Mouse (Mus musculus): ENCODE data around the gene Pald1.
A peak's percentile ranks its signal among the peaks of the same experiment; 100 is the strongest.

Gene Pald1

GRCm38 (mm10) chr10:61327545-61327944 lies 55.8 kb downstream of the Pald1 start:
- DNase-seq (ENCODE audit: low spot score): no peak

- no peak for DNase-seq (ENCODE audit: low spot score)
These were observed 57.5 kb downstream of the Pald1 start for GRCm38 (mm10) chr10:61325782-61326328.

DNA sequence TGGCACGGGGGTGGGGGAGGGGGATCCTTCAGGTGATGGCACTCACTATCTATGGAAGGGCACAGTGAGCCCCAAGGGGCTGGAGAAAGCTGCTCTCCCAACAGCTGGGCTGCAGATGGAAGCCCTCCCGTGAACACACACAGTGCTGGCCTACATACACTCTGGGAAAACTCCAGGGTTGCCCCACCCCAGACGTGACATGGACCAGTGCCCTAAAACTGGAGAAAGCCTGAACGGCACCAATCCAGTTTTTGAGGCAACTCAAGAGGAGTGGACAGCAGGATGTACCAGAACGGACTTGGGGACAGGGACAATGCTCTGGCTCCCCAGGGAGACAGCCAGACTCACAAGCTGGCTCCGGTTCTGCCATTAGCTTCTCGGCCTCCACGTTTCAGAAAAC lies 58.6 kb downstream of the Pald1 start:
- DNase-seq (ENCODE audit: low spot score): no peak

GRCm38 (mm10) chr10:61318527-61318926 lies 64.8 kb downstream of the Pald1 start:
- DNase-seq (ENCODE audit: low spot score): no peak

GRCm38 (mm10) chr10:61315324-61315880 lies 67.9 kb downstream of the Pald1 start:
- no peak for DNase-seq (ENCODE audit: low spot score)

GRCm38 (mm10) chr10:61313750-61314149 lies 69.6 kb downstream of the Pald1 start:
- DNase-seq (ENCODE audit: low spot score): no peak

DNA sequence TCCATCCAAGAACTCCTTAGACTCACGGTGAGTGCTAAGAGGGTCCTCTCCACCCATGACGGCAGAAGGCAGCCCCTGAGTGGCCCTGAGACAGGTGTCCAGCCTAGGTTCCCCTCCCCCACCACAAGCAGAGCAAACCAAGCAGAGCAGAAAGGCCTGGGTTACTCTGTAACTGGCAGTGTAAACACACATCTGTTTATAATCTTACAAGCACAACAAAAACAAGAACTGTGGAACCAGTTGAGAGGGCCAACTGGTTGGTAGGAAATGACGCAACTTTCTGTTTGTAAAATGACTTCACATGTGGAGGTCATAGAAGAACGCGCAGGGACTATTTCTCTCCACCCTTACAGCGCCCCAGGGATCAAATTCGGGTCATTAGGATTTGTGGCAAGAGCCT lies 70.6 kb downstream of the Pald1 start:
- DNase-seq (ENCODE audit: low spot score): no peak

DNA sequence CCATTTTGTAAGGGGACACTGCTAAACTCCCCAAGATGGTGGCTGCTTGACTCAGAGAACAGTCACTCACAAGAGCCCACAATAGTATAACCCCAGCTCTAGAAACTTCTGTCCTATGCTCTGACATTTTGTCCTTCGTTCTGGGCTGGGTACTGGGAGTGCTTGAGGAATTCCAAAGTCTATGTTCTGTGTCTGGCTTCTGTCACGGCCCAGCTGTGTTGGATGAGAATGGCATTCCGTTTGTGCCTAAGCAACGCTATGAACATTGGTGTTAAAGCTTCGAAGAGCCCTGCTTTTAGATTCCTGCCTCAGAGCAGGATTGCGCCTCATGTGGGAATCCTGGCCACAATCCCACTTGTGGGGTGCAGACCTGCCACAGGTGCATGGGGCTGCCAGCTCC lies 71.2 kb downstream of the Pald1 start:
- no peak for DNase-seq (ENCODE audit: low spot score)

DNA sequence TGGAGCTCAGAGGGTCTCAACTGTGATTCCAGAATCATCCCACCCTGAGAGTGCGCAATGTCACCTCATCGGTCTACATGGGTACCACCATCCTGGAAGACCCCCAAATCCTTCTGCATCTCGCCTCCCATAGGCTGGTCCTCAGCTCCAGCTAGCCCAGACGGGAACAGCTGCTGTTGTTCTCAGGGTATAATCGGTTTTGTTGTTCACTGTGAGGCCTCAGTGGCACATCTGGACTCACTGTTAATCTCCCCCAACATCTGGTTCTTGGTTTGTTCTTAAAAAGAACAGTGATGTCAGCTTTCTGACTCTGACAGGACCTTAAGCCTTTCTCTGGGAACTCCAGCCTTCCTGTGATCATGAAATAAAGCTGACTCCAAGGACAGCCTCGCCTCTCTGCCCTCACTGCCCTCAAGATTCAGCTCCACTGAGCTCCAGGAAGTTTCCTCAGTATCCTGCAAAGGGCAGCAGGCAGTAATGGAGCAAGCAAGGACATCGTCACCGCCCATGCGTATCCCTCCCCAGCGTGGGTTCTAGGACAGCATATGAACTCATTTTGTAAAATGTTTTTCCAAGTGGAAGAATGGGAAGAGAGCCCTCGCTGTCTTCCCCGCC lies 74.5 kb downstream of the Pald1 start:
- DNase-seq (ENCODE audit: low spot score): no peak

GRCm38 (mm10) chr10:61305928-61306590 lies 77.3 kb downstream of the Pald1 start:
- DNase-seq (ENCODE audit: low spot score): no peak

DNA sequence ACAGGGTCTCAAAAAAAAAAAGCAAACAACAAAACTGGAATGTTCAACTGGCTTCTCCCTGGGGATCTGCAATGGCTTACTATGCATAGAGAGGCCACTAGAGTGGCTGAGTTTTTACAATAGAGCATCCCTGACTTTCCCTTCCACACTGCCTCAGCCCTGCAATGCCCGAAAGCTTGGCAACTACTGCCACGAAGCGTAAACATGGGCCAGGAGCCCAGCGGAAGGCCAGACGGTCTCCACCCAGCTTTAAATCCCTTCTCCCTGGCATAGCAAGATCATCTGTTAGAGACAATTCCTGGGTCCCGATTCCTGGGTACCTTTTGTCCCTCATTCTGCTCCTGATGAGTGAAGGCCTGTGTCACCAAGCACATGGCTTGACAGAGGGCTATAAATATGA lies 79.3 kb downstream of the Pald1 start:
- no peak for DNase-seq (ENCODE audit: low spot score)

GRCm38 (mm10) chr10:61300996-61301395 lies 82.3 kb downstream of the Pald1 start:
- no peak for DNase-seq (ENCODE audit: low spot score)

DNA sequence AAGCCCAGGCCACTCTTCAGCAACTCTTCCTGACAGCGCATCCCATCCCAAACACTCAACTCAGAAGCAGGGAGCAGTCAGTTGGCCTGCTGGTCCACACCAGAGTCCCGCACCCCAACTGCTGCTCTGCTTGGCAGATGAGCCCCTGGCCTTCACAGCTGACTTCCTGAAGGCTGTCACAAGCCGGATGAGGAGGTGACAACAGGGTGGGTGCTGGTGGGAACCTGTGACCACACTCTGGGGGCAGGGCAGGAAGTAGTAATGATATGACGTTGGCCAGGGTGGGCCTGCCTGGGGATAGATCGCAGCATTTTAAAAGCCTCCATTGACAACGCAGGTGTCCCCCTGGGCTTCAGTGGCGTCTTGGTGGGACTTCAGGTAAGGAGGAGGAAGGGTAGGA lies 85.9 kb downstream of the Pald1 start, which contains the start of gene Prf1:
Prf1 (plus strand) TSS at position 357 of the 400 bp plus-strand sequence.
- DNase-seq (ENCODE audit: low spot score): no peak

- no peak for DNase-seq (ENCODE audit: low spot score)
These were observed 86.5 kb downstream of the Pald1 start for GRCm38 (mm10) chr10:61296713-61297445.

GRCm38 (mm10) chr10:61294242-61294641 lies 89.1 kb downstream of the Pald1 start:
- DNase-seq (ENCODE audit: low spot score): no peak

DNA sequence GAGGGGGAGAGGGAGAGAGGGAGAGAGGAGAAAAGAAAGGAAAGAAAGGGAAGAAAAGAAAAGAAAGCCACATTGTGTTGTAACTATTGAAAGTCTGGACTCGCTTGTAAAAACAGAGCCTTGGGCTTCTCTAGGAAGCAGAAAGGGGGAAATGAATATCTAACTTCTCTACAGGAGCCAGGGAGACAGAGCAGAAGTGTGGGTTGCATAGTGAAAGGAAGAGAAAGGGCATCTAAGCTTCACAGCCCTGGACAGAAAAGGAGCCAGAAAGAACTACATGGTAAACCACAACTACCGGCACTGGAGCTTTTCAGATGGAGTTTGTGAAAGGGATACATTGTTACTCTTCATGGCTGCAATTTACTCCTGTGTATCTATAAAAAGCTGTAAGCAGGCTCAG lies 92.9 kb downstream of the Pald1 start:
- no peak for DNase-seq (ENCODE audit: low spot score)

DNA sequence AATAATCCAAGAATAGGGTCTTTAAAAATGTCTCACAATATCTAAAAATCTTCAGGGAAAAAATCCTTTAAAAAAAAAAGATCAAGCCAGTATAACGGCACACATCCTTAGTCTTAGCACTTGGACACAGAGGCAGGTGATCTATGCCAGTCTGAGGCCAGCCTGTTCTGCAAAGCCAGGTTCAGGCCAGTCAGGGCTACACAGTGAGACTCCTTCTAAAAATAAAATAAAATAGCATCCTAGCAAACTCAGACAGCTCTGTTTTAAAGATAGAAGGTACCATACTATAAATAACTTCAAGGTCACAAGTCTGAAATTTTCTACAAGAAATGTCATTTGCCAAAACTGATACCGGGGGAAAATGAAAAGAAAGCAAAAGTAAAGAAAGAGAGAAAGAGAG lies 93.3 kb downstream of the Pald1 start:
- DNase-seq (ENCODE audit: low spot score): no peak

DNA sequence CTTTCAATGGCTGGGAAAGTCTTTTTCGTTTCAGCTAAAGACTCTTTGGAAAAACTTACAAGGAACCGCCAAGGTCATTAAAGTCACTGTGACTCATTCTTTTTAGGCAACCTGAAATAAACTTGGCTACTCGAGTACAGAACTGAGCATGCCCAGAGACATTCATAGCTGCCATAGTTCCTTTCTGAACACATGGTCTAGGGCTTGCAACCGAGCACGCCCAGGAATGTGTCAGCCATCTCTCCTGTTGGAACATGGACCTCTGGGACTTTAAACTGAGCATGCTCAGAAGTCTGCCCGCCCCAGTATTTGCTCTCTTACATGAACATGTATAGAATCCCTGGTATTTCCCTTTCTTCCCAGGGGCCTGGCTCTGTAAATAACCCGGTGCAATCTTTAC lies 97.1 kb downstream of the Pald1 start:
- no peak for DNase-seq (ENCODE audit: low spot score)

DNA sequence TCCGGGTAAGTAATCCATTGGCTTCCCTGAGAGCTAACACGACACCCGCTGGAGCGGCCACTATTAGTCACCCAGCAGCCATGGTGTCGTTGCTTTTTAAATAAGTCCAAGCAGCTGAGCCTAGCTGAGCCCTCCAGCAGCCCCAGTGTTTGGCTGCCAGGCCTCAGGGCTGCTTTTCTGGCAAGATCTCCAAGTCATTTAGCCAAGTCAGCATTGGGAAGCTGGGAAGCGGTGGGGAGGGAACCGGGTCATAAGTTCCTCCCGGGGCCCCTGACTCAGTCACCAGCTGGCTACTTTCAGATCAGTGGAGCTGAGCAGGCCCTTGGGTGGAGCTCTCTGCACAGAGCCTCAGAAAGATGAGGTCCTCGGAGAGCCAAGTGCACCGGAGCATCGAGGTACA lies 98.1 kb downstream of the Pald1 start:
- no peak for DNase-seq (ENCODE audit: low spot score)

- no peak for DNase-seq (ENCODE audit: low spot score)
These were observed 99.0 kb downstream of the Pald1 start for GRCm38 (mm10) chr10:61284309-61284708.

- no peak for DNase-seq (ENCODE audit: low spot score)
These were observed 102.2 kb downstream of the Pald1 start for GRCm38 (mm10) chr10:61281115-61281514.

DNA sequence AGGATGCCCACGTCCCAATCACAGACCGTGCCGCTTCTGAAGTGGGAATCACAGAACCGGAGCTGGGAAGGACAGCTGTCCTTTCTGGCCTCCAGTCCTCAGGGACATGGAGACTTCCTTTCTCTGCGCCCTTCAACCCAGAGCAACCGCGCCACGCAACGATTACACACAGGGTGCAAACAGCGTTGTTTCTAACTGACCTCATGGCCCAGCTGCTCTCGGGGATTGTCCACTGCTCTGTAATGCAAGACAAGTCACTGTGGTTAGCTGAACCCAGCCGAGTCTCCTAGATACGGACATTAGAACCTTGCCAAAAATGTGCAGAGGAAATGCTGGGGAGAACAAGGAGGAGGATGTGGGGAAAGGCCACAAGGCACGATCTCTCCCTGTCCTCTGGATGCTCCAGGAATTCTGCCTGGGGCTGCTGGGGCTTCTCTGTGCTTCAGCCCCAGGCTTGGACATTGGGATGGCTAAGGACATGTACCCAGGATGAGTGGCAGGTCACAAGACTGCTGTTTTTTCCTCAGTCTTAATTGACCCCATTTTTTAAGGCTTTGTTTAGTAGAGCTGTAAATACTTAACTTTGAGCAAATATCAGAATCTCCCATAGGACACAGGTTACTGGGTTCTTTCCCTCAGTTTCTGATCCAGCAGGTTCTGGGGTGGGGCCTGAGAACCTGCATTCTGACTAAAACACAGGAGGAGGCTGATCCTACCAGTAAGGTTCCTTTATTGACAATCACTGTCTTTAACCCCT lies 105.2 kb downstream of the Pald1 start:
- peak; percentile 5 for DNase-seq (ENCODE audit: low spot score)

All from embryo, embryonic 10.5 days (tissue).